Mouse (Mus musculus) liver, embryonic 14.5 days (tissue): ENCODE data around the gene Shtn1. TPM values are rescaled to one million over a fixed set of nuclear protein-coding genes. Genes with fewer than 3 reads are reported as not detected.

ENCODE experiments used
- ATAC-seq: fragments of 200-750 bp; cut with Nextera tagmentation; 2 replicates; pipeline ENCODE4 v1.8.0; 2017; ENCODE audit warnings: moderate number of reproducible peaks, mild to moderate bottlenecking, moderate library complexity; ENCODE audit not compliant: insufficient read depth
- DNase-seq, 3 experiments: peaks; one replicate each; pipeline ENCODE4 v3.0.0-alpha.2; 2012 to 2013; ENCODE audit warnings: low read depth in 3 of 3, low spot score in 3 of 3
- H3K27ac ChIP-seq: fragments of 300-500 bp; sonication (generic); 2 replicates; pipeline ENCODE4 v1.5.1; 2014; ENCODE audit warnings: moderate library complexity, mild to moderate bottlenecking, control low read depth, inconsistent platforms
- H3K27me3 ChIP-seq: fragments of 300-500 bp; sonication (generic); 2 replicates; pipeline ENCODE4 v1.6.1; 2014; ENCODE audit warnings: mild to moderate bottlenecking, low read length, moderate library complexity; ENCODE audit not compliant: control insufficient read depth, insufficient read depth
- H3K36me3 ChIP-seq: fragments of 300-500 bp; sonication (generic); replicated peaks from 2 replicates; pipeline ENCODE4 v1.6.1; 2014; ENCODE audit warnings: low read depth; ENCODE audit not compliant: control insufficient read depth, insufficient read depth
- H3K4me1 ChIP-seq, 2 experiments: fragments of 200-500 bp in 1 of 2; fragments of 300-500 bp in 1 of 2; sonication (generic) in 1 of 2; replicated peaks; 2 replicates each; pipeline ENCODE4 v1.6.1; 2012 to 2014; ENCODE audit warnings: antibody characterized with exemption in 1 of 2, inconsistent platforms in 1 of 2, low read length in 1 of 2; ENCODE audit not compliant: control insufficient read depth in 2 of 2, insufficient read depth in 2 of 2
- H3K4me2 ChIP-seq: fragments of 300-500 bp; sonication (generic); 2 replicates; pipeline ENCODE4 v1.6.1; 2014; ENCODE audit warnings: low read depth, mild to moderate bottlenecking, control low read depth, moderate library complexity
- H3K4me3 ChIP-seq, 2 experiments: fragments of 200-500 bp in 1 of 2; fragments of 300-500 bp in 1 of 2; sonication (generic) in 1 of 2; 2 replicates each; pipeline ENCODE4 v1.5.1; 2012 to 2014; ENCODE audit warnings: low read depth in 2 of 2, low read length in 2 of 2, mild to moderate bottlenecking in 2 of 2, control low read depth in 1 of 2, inconsistent platforms in 1 of 2, moderate library complexity in 1 of 2; ENCODE audit not compliant: insufficient read depth in 1 of 2
- H3K9ac ChIP-seq: fragments of 300-500 bp; sonication (generic); replicated peaks from 2 replicates; pipeline ENCODE4 v1.6.1; 2014; ENCODE audit warnings: mild to moderate bottlenecking, control low read depth, moderate library complexity
- H3K9me3 ChIP-seq: fragments of 300-500 bp; sonication (generic); 2 replicates; pipeline ENCODE4 v1.6.1; 2016; ENCODE audit warnings: low read length, mixed read lengths; ENCODE audit not compliant: control insufficient read depth
- CTCF ChIP-seq: IDR thresholded peaks from 2 replicates; pipeline ENCODE4 v1.5.1; 2016; ENCODE audit warnings: antibody characterized with exemption, low read depth, control low read depth
- EP300 ChIP-seq: IDR thresholded peaks from 2 replicates; pipeline ENCODE4 v1.6.1; 2016; ENCODE audit warnings: antibody characterized with exemption, low read depth
- WGBS: fragments of 180-500 bp; shearing (Covaris S2); extraction: QIAGEN DNeasy Blood & Tissue Kit; methylation state at CpG from one replicate; pipeline ENCODE4 v1.1.7; 2014; ENCODE audit not compliant: insufficient replicate concordance; 5-methylcytosine and 5-hydroxymethylcytosine counted together
- polyA plus RNA-seq, 2 experiments: library from polyadenylated mRNA; depleted of rRNA in 1 of 2; stranded (reverse) in 1 of 2; unstranded in 1 of 2; fragments of >200 nt; fragmentation: Nextera tagmentation in 1 of 2; extraction: Ambion mirVana in 1 of 2; gene quantifications; 2 replicates each; pipeline versions ENCODE4 v1.2.1 to v1.2.3; 2012 to 2014

Shtn1 gene
- polyA plus RNA-seq, 2 experiments, result 0.41 to 0.57 TPM

- no peaks in the 10 kb centered on the region for H3K4me1 ChIP-seq
- H3K4me2 ChIP-seq, result no peak overlapping the region
- H3K27me3 ChIP-seq, result no peaks in the 10 kb centered on the region
- no peak for TF ChIP-seq EP300
- TF ChIP-seq CTCF, result no peak
- H3K9ac ChIP-seq, result no peak overlapping the region
- no peak overlapping the region for H3K4me3 ChIP-seq
- DNase-seq (no peak), ATAC-seq (no peak)
- H3K27ac ChIP-seq, result no peak overlapping the region
- H3K9me3 ChIP-seq, result no peaks in the 10 kb centered on the region
- H3K36me3 ChIP-seq, result no peaks in the 10 kb centered on the region
- 55% methylated on average over 5 of the region's 5 CpGs for WGBS
Measured at GRCm38 (mm10) chr19:59047511-59047910, 28.4 kb downstream of the Shtn1 start.

GRCm38 (mm10) chr19:59041086-59041485, 34.8 kb downstream of the Shtn1 start:
- DNase-seq (no peak), ATAC-seq (no peak)
- no peak overlapping the region for H3K27ac ChIP-seq
- TF ChIP-seq CTCF, result no peak
- TF ChIP-seq EP300, result no peak
- no peaks in the 10 kb centered on the region for H3K27me3 ChIP-seq
- H3K9ac ChIP-seq, result no peak overlapping the region
- no peaks in the 10 kb centered on the region for H3K36me3 ChIP-seq
- H3K4me1 ChIP-seq, result no peaks in the 10 kb centered on the region
- H3K4me2 ChIP-seq, result no peak overlapping the region
- no peak overlapping the region for H3K4me3 ChIP-seq
- WGBS, result 61% methylated on average over 3 of the region's 3 CpGs
- no peaks in the 10 kb centered on the region for H3K9me3 ChIP-seq

GRCm38 (mm10) chr19:59038793-59039192, 37.1 kb downstream of the Shtn1 start:
- H3K27me3 ChIP-seq, result no peaks in the 10 kb centered on the region
- no peak overlapping the region for H3K9ac ChIP-seq
- H3K4me3 ChIP-seq, result no peak overlapping the region
- H3K36me3 ChIP-seq, result no peaks in the 10 kb centered on the region
- no peaks in the 10 kb centered on the region for H3K9me3 ChIP-seq
- ATAC-seq (no peak), DNase-seq (no peak)
- H3K27ac ChIP-seq, result no peak overlapping the region
- WGBS, result 57% methylated on average over 4 of the region's 4 CpGs
- H3K4me1 ChIP-seq, result no peaks in the 10 kb centered on the region
- no peak overlapping the region for H3K4me2 ChIP-seq
- no peak for TF ChIP-seq CTCF
- TF ChIP-seq EP300, result no peak

DNA sequence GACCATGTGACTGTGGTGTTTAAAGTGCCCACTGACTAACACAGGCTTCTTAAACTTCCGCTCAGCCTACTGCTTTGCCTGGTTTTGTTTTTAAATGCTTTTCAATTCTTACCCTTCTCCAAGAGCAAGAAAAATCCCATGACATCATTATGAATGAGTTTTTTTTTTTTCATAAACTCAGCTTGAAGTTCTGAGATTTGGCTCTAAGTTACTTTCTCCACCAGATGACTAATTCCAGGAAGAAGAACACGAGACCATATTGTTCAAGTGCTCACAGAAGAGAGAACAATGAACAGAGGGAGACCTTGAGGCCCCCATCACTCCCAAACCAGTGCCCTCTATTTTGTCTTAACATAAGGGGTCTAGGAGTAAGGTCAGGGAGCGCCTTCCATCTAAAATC, 39.1 kb downstream of the Shtn1 start:
- Histone ChIP-seq H3K36me3 (no peaks in the 10 kb centered on the region), H3K4me1 (no peaks in the 10 kb centered on the region), H3K9ac (no peak overlapping the region), H3K27ac (no peak overlapping the region), H3K27me3 (no peaks in the 10 kb centered on the region), H3K9me3 (no peaks in the 10 kb centered on the region), H3K4me3 (no peak overlapping the region), H3K4me2 (no peak overlapping the region)
- no peak for DNase-seq
- no peak for TF ChIP-seq CTCF
- WGBS, result 35% methylated on average over 3 of the region's 3 CpGs
- ATAC-seq, result no peak

DNA sequence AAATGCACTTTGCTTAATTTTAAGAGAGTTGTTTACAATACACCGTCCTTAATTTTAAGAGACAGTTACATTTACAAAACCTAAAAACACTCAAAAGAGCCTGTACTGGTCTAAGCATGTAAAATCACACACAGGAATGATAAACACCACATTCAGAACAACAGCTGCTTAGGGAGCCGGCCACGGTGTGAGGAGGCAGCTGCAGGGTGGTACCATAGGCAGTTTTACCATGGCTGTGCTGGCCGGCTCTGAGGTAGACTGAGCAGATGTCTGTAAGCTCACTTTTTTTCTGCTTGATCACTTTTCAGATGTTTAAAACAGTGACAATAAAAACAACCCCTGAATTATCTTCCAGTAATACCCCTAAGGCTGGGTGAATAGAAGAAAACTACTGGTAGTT, 42.7 kb downstream of the Shtn1 start:
- Histone ChIP-seq H3K9me3 (no peaks in the 10 kb centered on the region), H3K4me3 (no peak overlapping the region), H3K4me1 (no peaks in the 10 kb centered on the region), H3K36me3 (no peaks in the 10 kb centered on the region), H3K27ac (no peak overlapping the region), H3K9ac (no peak overlapping the region), H3K4me2 (no peak overlapping the region), H3K27me3 (no peaks in the 10 kb centered on the region)
- ATAC-seq (no peak), DNase-seq (no peak)
- TF ChIP-seq EP300, result no peak
- TF ChIP-seq CTCF, result no peak
- 66% methylated on average over 4 of the region's 4 CpGs for WGBS
